Mouse (Mus musculus): Measurements from ENCODE around the gene Akap13.

DNA sequence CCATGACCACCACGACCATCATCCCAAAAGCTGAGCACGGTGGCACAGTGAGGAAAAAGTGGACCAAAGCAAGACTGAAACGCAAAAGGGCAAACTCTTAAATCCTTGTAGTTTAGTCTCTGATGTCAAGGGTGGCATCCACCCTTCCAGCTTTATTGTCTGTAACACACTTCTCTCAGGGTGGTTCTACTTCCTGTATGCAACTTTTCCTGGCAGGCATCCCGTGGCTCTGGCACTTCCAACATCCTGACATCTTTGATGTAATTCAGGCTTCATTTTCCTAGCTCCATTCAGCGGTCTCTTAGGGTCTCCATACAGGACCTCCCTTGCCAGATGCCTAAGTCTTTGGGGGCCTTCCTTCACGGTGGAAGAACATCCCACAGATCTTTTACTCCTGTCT is 122.0 kb downstream of the Akap13 start:
- TF ChIP-seq EP300 (IDR thresholded peaks at IDR 0.05; ENCODE audit: low read depth) = no peak
- TF ChIP-seq CTCF (IDR thresholded peaks at IDR 0.05; ENCODE audit: low read depth) = no peak

Data from heart, postnatal 0 days (tissue).